Mouse (Mus musculus) gastrocnemius, postnatal 4 days (tissue): ENCODE measurements at regions not wholly inside any gene's neighbourhood (a gene's known extent, or its start where the extent isn't known, plus 50 kb on each side); places are given as distances from the start of the nearest gene placed in this dataset.

Source experiments
- DNase-seq, 2 experiments: peaks; one replicate each; pipeline ENCODE4 v3.0.0; 2021 to 2022; ENCODE audit warnings: low spot score in 2 of 2, mixed read lengths in 2 of 2

DNA sequence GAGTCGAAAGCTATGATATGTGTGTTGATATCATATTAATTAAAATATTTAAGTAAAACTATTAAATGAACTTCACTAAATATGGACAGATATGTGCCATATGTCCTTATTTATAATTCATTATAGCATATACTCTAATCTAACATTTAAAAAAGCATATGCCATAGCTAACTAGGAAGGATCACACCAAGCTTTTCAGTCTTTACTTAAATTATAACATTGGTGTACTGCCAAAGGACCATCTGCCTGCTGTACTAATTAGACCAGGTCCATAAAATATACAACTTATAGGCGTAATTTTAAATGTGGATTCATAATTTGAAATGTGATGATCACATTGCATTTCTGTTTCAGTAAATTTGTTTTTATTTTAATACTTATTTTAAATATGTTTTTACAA lies 651.9 kb upstream of the Klhl1 start:
- DNase-seq, result no peak

DNA sequence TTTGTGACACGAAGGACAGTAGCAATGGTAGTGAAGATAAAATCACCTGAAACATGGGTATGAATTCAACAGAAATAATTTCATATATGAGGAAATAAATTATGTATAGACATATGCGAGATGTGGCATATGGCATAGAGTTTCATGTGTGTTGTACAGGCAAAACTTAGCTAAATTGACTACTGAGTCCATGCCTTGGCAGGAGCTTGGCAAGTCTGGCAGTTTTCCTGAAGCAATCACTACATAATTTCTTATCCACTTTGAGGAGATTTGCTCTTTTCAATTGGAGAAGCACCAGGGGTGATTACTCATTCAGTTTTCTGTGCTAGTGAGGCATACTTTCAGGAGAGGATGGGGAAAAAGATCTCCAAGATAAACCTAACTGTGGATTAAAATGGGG lies 646.9 kb upstream of the Klhl1 start:
- no peak for DNase-seq

DNA sequence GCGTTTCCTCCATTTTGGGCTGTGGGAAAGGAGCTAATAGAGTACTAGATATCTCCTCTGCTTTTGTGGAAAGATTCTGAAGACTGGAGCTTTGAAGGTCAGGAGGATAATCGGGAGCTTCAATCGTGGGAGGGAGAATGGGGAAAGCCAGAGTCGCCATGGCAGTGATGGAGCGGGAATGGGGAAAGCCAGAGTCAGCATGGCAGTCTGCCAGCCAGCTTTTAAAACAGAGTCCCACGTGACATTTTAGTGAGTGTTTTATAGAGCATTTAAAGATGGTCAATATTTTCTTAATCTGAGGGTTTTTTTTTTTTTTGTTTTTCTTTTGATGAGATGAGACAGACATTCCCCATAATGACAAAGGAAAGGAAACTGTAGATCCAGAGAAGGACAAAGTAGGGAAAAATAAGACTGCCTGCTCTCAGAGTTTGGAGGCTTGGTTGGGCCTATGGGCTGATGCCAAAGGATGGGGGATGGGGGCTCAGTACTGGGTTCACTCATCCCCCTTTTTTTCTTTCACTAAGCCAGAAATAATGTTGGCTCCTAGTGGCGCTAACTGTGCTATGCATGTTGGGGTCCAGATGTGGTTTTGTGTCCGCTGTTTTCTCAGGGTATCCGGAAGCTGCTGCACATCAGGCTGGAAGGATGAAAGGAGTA lies 630.2 kb upstream of the Klhl1 start:
- no peak for DNase-seq

DNA sequence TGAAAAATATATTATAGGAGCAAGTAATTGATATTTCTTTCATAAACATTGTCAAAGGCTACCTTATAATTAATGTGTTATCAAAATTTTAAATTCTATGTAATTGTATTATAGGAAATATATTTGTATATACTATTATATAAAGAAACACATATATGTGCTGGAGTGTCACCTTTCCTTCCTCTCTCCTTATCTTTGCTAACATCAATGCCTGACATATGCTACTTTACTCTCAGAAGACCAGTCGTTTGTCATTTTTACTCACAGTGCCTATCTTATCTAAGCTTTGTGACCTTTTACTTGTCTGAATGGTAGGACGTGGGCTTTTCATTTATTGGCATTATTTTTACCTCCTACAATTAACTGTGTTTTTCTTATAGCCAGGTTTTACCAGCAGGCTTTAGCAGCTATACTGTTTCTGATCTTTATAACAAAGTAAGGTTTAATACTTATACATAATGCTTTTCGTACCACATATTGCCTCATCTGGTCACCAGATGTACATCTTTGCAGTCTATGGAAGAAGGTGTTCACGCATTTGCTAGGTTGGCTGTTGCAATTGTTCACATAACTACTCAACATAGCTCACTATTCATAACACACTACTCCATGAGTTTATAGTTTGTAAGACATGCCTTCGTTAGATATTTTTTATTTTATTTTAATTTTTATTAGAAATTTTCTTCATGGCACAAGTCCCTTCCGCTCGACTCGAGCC lies 597.2 kb upstream of the Klhl1 start:
- DNase-seq, result no peak

DNA sequence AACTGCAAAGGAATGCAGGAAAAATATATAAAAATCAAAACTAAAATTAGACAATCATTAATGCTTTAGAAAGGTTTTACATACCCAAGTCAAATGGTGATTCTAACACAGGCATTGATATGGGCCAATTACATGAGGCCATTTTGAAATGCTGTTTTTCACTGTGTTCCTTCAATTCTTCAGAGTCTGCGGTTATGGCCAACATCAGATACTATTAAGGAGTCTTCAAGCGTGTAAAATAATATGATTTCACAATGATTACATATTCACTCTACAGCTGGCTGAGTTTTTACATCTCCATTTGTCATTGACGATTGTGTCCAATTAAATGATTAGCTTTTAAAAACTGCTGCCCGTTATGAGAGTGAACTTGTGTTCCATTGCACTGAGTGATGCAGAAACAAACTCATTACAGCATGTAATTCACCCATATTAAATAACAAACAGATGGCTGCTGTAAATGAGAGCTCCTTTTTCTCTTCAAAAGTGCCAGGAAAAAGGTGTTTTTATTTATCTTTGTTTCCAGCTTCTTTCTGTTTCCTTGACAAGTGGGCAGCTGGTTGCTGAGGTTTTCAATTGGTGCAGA lies 582.3 kb upstream of the Klhl1 start:
- DNase-seq, result no peak

- DNase-seq, result no peak
These were observed 574.5 kb upstream of the Klhl1 start for GRCm38 (mm10) chr14:97093389-97093788.

- no peak for DNase-seq
These were observed 570.0 kb upstream of the Klhl1 start for GRCm38 (mm10) chr14:97088863-97089262.

DNA sequence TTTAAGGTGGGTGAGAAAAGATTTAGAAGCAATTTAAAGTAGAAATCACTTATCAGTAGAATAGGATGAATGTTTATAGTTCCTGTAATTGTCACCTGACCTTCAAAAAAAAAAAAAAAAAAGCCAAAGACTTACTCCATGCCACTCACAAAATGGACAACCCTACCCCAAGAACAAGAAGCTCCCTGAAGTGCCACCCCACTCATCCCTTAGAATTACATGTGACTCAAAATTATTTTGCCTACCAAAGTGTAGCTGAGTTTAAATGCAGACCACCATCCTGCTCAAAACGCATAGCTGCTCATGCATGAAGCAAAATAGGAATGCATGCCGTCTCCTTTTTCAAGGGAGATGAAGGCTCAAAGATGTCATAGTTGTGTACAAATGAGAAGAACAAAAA lies 568.4 kb upstream of the Klhl1 start:
- DNase-seq, result no peak

- DNase-seq, result no peak
These were observed 567.7 kb upstream of the Klhl1 start for GRCm38 (mm10) chr14:97086363-97087309.

DNA sequence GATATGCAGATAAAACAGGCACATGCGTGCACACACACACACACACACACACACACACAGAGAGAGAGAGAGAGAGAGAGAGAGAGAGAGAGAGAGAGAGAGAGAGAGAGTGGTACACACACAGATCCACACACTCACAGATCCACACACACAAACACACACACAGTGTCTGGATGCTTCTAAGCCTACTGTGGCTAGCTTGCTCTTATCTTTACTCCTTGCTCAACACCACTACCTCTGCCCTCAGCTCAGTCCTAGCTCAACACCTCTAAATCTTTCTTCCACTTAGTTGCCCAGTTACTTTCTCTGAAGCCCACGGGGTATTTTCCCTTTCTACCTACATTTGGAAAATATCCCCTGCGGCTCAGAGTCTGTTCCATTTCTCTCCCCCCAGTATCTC lies 555.9 kb upstream of the Klhl1 start:
- DNase-seq, result no peak

DNA sequence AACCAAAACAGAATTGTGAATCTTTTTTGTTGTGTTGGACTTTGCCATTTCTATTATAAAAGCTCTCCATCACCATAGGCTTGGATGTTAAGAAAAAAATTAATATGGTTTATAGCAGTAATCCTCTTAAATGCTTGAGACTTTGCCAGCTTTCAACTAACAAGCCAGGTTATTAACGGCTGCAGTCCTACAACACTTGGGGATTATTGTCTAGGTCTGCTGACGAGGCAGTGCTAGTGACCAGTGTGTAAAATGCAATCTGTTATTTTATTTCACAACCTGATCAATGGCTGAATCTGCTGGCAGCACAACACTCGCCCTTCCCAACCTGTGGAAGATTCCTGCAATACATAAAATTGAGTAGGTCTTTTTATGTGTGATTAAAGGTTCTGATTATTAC lies 549.9 kb upstream of the Klhl1 start:
- DNase-seq, result no peak

GRCm38 (mm10) chr14:97068313-97068712 lies 549.4 kb upstream of the Klhl1 start:
- DNase-seq, result no peak

DNA sequence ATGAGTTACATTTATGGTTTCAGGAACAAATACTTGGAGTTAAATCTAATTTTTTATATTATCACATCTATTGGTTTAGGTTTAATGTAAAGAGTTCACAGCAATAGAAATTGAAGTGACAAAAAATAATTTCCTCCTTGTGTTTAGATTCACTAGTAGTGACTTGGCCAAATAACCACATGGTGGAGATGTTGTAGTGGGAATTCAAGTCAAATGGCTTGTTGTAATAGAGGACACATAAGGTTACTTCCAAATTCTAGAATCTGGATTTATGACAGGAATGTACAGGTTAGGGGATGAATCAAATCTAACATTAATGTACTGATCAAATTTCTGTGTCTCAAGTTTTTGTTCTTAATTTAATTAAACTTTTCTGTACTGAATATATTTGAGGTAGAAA lies 526.4 kb upstream of the Klhl1 start:
- no peak for DNase-seq

GRCm38 (mm10) chr14:97039850-97040249 lies 520.9 kb upstream of the Klhl1 start:
- DNase-seq, result no peak

DNA sequence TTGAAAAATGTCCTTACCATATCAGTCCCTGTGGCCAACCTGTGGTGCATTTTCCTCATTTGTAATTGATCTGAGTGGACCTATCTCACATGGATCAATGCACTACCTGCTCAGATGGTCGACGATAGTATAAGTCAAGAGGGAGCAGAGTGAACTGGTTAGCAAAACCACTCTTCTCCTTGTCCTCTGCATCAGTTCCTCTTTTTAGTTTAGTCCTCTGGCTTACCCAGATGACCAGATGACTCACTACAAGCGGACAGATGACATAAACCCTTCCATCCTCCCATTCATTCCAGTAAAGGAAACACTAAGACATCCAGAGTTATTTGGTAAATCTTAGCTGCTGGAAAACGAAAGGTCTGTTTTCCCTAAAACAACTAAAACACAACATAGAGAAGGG lies 509.6 kb upstream of the Klhl1 start:
- DNase-seq, result no peak

- no peak for DNase-seq
These were observed 487.4 kb upstream of the Klhl1 start for GRCm38 (mm10) chr14:97006294-97006693.

DNA sequence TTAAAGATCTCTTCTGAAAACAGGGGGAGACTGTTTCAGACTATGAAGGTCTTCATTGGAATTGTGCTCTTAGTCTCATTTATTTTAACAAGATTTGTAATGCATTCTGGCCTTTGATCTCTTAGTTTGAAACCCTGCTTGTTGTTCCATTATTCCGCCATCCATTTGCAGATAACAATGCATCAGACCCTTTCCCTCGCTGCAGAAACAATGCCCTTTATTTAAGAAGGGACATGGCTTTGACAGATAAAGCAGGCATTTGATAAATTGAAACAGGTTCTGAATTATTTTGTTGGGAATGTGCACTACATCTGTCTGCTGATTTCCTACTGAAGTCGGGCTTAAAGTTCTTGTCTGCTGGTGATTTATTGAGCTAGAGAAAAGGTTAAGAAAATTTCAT lies 476.2 kb upstream of the Klhl1 start:
- no peak for DNase-seq

- no peak for DNase-seq
These were observed 471.8 kb upstream of the Klhl1 start for GRCm38 (mm10) chr14:96990542-96991162.

DNA sequence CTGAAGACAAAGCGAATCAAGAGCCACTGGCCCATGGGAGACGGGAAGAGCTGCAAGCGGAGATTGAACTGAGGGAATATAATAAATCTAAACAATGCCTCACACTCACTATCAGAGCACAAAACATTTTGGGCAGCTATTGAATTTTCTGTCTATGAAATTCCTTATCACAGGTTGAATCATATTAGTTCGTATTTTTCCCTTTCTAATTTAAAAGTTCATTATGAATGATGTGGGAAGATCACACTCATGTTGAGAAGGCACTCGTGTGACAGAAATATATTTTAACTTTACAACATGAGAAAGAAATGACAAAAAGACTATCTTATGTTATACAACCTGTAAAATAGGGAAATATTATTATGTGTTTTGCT lies 444.2 kb upstream of the Klhl1 start:
- DNase-seq, result no peak

DNA sequence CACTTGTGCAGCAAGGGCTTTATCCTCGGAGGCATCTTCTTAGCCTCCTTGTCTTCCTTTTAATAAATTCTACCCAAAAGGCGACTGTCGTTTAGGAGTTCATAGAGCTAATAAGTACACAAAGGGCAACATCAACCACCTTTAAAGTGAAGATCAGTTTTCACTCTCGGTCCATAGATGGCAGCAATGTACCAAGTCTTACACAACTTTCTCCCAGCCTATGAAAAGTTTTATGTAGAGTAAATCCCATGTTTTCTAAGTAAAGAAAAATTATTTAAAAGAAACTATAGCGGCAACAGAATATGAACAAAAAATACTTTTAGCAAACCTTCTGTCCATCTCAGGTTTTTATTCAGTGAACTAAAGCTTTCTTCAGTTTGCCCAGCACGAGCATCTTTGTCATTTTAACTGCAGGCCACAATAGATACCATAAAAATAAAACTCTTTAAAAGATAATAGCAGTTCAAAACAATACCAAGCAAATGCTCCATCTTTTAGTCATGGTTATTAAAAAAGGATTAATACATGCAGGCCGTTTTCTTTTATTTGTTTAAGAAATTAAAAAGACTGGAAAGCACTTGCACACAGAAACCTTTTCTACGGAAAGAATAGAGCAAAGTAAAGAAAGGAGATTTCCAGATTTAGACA lies 443.6 kb upstream of the Klhl1 start:
- no peak for DNase-seq

GRCm38 (mm10) chr14:96956115-96956514 lies 437.2 kb upstream of the Klhl1 start:
- DNase-seq, result no peak
